Mouse (Mus musculus) hindbrain, postnatal 0 days (tissue): ENCODE measurements around the gene Slc39a7. TPM values are rescaled to one million over a fixed set of nuclear protein-coding genes. Genes with fewer than 3 reads are reported as not detected.
A peak's percentile ranks its signal among the peaks of the same experiment; 100 is the strongest.

Source experiments
- ATAC-seq: fragments of 200-750 bp; cut with Nextera tagmentation; 2 replicates; pipeline ENCODE4 v1.8.0; 2017; ENCODE audit warnings: mild to moderate bottlenecking, moderate TSS enrichment, moderate library complexity
- DNase-seq: peaks from one replicate; pipeline ENCODE4 v3.0.0-alpha.2; 2015; ENCODE audit warnings: low spot score
- H3K27ac ChIP-seq: fragments of 300-500 bp; sonication (generic); 2 replicates; pipeline ENCODE4 v1.5.1; 2014; ENCODE audit warnings: mild to moderate bottlenecking
- H3K27me3 ChIP-seq: fragments of 300-500 bp; sonication (generic); 2 replicates; pipeline ENCODE4 v1.6.1; 2014; ENCODE audit warnings: low read length, mixed read lengths; ENCODE audit not compliant: insufficient read depth
- H3K36me3 ChIP-seq: fragments of 300-500 bp; sonication (generic); 2 replicates; pipeline ENCODE4 v1.6.1; 2014; ENCODE audit warnings: low read length, mixed read lengths; ENCODE audit not compliant: insufficient read depth
- H3K4me1 ChIP-seq: fragments of 300-500 bp; sonication (generic); 2 replicates; pipeline ENCODE4 v1.6.1; 2014; ENCODE audit warnings: antibody characterized with exemption, low read length, mixed read lengths; ENCODE audit not compliant: insufficient read depth
- H3K4me2 ChIP-seq: fragments of 300-500 bp; sonication (generic); 2 replicates; pipeline ENCODE4 v1.6.1; 2014; ENCODE audit warnings: low read depth, mild to moderate bottlenecking, low read length, moderate library complexity, mixed read lengths
- H3K4me3 ChIP-seq: fragments of 300-500 bp; sonication (generic); 2 replicates; pipeline ENCODE4 v1.5.1; 2014; ENCODE audit warnings: low read length
- H3K9ac ChIP-seq: fragments of 300-500 bp; sonication (generic); replicated peaks from 2 replicates; pipeline ENCODE4 v1.6.1; 2014; ENCODE audit warnings: mild to moderate bottlenecking, low read length, moderate library complexity, mixed read lengths
- H3K9me3 ChIP-seq: fragments of 300-500 bp; sonication (generic); 2 replicates; pipeline ENCODE4 v1.6.1; 2016; ENCODE audit warnings: low read length, mixed read lengths
- CTCF ChIP-seq: IDR thresholded peaks from 2 replicates; pipeline ENCODE4 v1.5.1; 2016; ENCODE audit warnings: antibody characterized with exemption, control low read depth, low read depth
- WGBS: fragments of 180-500 bp; shearing (Covaris S2); extraction: QIAGEN DNeasy Blood & Tissue Kit; methylation state at CpG from one replicate; pipeline ENCODE4 v1.1.7; 2014; 5-methylcytosine and 5-hydroxymethylcytosine counted together
- polyA plus RNA-seq: library from polyadenylated mRNA; unstranded; fragments of >200 nt; fragmentation: Nextera tagmentation; extraction: Ambion mirVana; gene quantifications from 2 replicates; pipeline ENCODE4 v1.2.1, GENCODE M21; 2015
- total RNA-seq: library from RNA; depleted of rRNA; stranded (reverse); fragments of >200 nt; gene quantifications from 2 replicates; pipeline ENCODE4 v1.2.3, GENCODE M21; 2014

The Slc39a7 gene
- total and polyA plus RNA-seq, 2 experiments from 2014 or later = 150 to 250 TPM

DNA sequence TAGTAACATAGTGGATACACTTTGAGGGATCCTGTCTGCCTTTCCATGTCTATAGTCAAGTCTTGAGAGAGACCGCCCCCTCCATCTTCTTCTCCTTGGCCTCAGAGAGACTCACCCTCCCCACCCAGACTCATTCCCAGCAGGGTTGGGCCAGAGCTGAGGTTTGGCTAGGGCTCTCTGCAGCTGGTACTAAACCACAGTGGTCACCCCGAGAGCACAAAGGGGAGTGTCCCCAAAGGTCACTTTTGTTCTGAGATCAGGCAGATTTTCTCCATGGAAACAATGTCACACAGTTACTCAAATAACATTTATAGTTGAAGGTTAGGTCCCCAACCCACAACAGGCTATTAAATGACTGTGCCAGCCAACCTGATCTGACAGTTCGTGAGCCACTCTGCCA, 37.4 kb upstream of the Slc39a7 start:
- DNase-seq (no peak), ATAC-seq (no peak)
- H3K27me3 ChIP-seq = no peaks in the 10 kb centered on the region
- no peak overlapping the region for H3K9ac ChIP-seq
- H3K4me2 ChIP-seq = no peak overlapping the region
- H3K4me3 ChIP-seq = no peak overlapping the region
- no peak overlapping the region for H3K27ac ChIP-seq
- TF ChIP-seq CTCF = no peak
- H3K9me3 ChIP-seq = no peaks in the 10 kb centered on the region
- H3K36me3 ChIP-seq = no peaks in the 10 kb centered on the region
- 45% methylated on average over 3 of the region's 3 CpGs for WGBS
- no peaks in the 10 kb centered on the region for H3K4me1 ChIP-seq

DNA sequence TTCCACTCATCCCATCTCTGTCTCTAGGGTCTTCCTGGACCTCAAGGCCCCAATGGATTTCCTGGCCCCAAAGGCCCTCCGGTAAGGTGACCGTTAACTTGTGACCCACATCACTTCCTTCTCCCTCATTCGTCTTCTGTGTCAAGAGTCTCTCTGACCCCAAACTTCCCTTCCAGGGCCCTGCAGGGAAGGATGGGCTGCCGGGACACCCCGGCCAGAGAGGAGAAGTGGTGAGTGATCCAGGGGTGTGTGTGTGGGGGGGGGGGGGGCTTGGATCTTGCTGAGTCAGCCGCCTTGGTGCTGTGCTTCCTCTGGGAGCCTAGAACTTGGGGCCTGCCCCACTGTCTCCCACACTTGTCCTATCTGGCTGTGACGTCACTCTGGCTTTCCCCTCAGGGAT, 25.7 kb upstream of the Slc39a7 start:
- H3K4me1 ChIP-seq = no peaks in the 10 kb centered on the region
- 68% methylated on average over 7 of the region's 7 CpGs for WGBS

DNA sequence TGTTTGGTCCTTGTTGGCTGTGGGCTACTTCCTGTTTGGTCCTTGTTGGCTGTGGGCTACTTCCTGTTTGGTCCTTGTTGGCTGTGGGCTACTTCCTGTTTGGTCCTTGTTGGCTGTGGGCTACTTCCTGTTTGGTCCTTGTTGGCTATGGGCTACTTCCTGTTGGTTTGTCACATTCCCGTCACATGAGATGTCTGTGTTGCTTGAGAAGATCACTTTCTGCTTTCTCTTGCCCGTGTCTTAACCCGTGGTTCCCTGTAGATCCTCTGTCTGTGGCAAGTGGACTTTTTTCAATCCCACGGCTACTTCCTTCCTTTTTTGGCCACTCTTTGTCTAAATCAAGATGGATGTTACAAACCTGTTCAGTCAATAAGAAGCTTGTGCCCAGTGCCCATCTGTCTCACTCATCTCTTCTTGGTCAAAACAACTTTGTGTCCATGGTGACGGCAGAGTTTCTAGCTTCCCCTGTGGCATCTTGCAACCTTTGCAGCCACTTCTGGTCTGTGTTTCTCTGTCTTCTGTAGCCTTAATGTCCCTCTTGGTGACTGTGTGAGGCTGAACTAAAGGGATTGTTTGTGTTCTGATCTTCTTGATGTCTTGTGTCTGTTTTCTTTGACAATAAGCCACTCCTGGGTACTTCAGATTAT, 16.0 kb upstream of the Slc39a7 start:
- H3K4me3 ChIP-seq = no peak overlapping the region
- no peak overlapping the region for H3K4me2 ChIP-seq
- TF ChIP-seq CTCF = no peak
- peaks cover 4% of the 10 kb centered on the region; the same call in 1 of the 2 replicates for H3K9me3 ChIP-seq
- no peaks in the 10 kb centered on the region for H3K4me1 ChIP-seq
- WGBS = 94% methylated on average over 5 of the region's 5 CpGs
- no peak for ATAC-seq
- H3K9ac ChIP-seq = no peak overlapping the region
- no peak for DNase-seq
- H3K36me3 ChIP-seq = no peaks in the 10 kb centered on the region
- H3K27ac ChIP-seq = no peak overlapping the region
- H3K27me3 ChIP-seq = no peaks in the 10 kb centered on the region

More for the DNA sequence above, 25.7 kb upstream of the Slc39a7 start:
- DNase-seq = no peak
- Histone ChIP-seq H3K9ac (no peak overlapping the region), H3K9me3 (no peaks in the 10 kb centered on the region), H3K4me2 (no peak overlapping the region), H3K4me3 (no peak overlapping the region), H3K27me3 (no peaks in the 10 kb centered on the region), H3K36me3 (no peaks in the 10 kb centered on the region), H3K27ac (no peak overlapping the region)
- no peak for TF ChIP-seq CTCF
- ATAC-seq = no peak

DNA sequence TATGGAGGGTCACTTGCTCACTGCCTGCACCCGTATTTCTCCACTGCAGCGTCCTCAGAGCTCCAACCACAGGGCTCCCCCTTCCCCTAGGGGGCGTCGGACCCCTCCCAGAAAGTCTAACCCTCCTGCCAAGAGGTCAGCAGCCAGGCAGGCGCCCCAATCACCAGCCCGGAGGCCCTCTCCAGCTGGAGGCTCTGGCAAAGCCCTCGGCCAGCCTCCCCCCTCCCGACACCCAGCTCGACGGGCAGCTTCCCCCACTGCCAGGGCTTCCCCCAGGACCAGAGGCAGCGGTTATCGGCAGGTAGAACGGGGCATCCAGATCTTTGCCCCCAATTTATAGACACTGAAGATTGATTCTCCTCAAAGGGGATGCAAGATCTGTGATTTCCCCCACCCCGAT, 14.5 kb upstream of the Slc39a7 start:
- Histone ChIP-seq H3K27ac (no peak overlapping the region), H3K4me2 (no peak overlapping the region), H3K4me1 (no peaks in the 10 kb centered on the region), H3K27me3 (no peaks in the 10 kb centered on the region), H3K9ac (no peak overlapping the region), H3K36me3 (no peaks in the 10 kb centered on the region), H3K9me3 (peaks cover 4% of the 10 kb centered on the region; the same call in 1 of the 2 replicates), H3K4me3 (no peak overlapping the region)
- 78% methylated on average over 14 of the region's 14 CpGs for WGBS
- ATAC-seq (no peak), DNase-seq (no peak)
- TF ChIP-seq CTCF = no peak

DNA sequence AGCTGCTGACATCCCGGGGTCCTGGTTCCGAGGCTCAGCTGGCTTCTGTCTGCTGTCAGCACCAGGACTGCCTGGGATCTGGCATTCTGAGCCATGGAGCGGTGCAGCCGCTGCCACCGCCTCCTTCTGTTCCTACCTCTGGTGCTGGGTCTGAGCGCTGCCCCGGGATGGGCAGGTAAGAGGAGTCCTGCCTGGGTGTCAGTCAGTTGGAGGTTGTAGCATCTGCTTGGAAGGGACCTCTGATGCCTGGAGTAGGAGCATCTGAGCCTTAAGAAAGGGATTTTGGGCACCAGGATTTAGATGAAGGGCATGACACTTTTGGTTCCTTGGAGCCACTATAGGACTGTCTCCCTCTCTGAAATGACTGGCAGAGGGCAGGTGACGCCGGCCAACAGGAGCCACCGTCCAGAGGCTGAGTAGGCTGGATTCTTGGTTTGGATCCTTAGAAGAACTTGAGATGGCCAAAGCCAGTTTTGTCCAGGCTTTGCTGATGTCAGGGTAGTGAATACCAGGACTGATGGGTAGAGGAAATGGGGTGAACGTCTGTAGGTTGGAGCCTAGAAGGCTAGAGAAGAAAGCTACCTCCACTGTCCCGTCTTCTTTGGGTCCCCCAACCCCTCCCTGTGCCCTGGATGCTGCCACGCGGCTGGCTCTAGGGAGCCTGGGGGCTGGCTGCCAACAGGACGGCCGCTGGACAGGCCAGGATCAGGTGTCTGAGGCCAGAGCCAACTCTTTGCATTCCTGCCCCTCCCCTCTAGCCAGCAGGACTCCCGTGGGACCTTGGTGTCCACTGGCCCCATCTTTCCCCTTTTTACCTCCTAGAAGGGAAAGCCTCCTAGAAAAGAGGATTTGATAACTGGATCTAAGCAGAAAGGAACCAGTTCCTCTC, 8.3 kb upstream of the Slc39a7 start:
- Histone ChIP-seq H3K9me3 (no peaks in the 10 kb centered on the region), H3K9ac (peak overlapping the region; percentile 17), H3K4me2 (peak overlapping the region; percentile 63), H3K4me3 (peak overlapping the region; percentile 28), H3K27ac (no peak overlapping the region), H3K36me3 (peaks cover 26% of the 10 kb centered on the region), H3K27me3 (no peaks in the 10 kb centered on the region), H3K4me1 (peaks cover 7% of the 10 kb centered on the region; the same call in 1 of the 2 replicates)
- no peak for ATAC-seq
- DNase-seq = peak; percentile 43
- 31% methylated on average over 17 of the region's 17 CpGs for whole genome bisulfite sequencing
- TF ChIP-seq CTCF = no peak

DNA sequence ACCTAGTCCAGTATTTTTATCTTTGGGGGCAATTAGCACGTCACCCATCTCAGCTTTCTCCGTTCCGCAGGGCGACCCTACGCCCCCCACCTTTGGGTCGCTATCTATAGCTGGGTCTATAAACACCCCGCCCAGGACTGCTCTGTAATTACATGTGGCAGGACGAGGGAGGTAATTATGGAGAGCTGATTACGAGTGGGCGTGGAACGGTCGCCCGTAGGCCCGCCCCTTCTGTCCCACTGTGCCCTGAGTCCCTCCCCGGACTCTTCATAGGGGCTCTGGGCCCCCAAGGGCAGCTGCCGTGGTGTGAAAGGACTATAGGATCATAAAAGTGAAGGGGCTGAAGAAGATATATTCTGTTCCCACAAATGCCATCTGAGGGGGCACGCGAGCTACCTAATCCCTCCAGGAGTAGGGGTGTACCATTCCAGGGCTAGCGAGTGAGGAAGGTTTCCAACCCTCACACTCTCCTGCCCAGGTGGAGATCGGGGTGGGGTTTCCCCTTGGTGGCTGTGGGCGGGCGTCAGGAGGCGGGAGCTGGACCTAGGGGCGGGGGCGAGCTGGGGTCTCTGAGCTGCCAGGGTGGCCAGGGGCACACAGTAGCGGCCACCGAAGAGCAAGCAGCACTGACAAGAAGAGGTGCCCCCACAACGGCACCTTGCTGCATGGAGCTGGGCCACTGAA, 7.5 kb upstream of the Slc39a7 start, which contains the start of gene Col11a2:
Gene Col11a2, plus strand, starts transcription at position 560 of the 684 bp plus-strand sequence.
- no peaks in the 10 kb centered on the region for H3K9me3 ChIP-seq
- peaks cover 26% of the 10 kb centered on the region for H3K36me3 ChIP-seq
- H3K27me3 ChIP-seq = no peaks in the 10 kb centered on the region
- peak; percentile 43 for DNase-seq
- H3K27ac ChIP-seq = no peak within 1 kb of the TSS; the same call in 1 of the 2 replicates
- peaks cover 7% of the 10 kb centered on the region; the same call in 1 of the 2 replicates for H3K4me1 ChIP-seq
- H3K9ac ChIP-seq = peak within 1 kb of the TSS; percentile 17
- H3K4me2 ChIP-seq = peak within 1 kb of the TSS; percentile 63
- peak; percentile 36 for TF ChIP-seq CTCF
- peak within 1 kb of the TSS; percentile 28 for H3K4me3 ChIP-seq
- peak; percentile 48 for ATAC-seq
- 12% methylated on average over 26 of the region's 28 CpGs for WGBS
